Mouse (Mus musculus): Measurements from ENCODE around the gene Yipf6. TPM values are rescaled to one million over a fixed set of nuclear protein-coding genes. Genes with fewer than 3 reads are reported as not detected.
"Not testable (repeated sequence)": the region's sequence is repeated elsewhere in the genome, so short reads cannot be mapped to it uniquely, and the experiment has no call there.

Gene Yipf6
- 10 to 100 TPM; 33.1 to 37.4 (median 34.9) TPM for total RNA-seq (2022)

DNA sequence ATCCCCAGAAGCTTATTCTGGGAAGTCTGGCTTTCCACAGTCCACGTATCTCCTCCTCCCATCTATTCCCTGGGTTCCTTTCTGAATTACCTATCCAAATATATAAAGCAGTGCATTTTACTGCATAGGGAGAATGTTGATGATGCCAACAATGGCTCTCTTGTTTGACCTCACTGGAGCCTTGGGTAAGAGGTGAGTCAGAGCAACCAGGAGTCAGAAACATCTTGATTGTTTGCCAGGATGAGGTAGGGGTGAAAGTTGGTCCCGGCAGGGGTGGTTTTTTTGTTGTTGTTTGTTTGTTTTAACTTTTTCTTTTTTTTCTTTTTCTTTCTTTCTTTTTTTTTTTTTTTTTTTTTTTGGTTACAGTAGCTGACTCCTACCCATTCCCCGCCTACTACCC, at the start of gene Yipf6:
TSS of gene Yipf6 (plus strand) at position 216 of the 400 bp plus-strand sequence.
- DNase-seq (ENCODE audit: low spot score in 2 of 2) = no peak

- DNase-seq (ENCODE audit: low spot score in 2 of 2) = peak in 1 of 2 experiments; percentile 3
Measured at GRCm38 (mm10) chrX:98890072-98890405, 46.1 kb upstream of the Yipf6 start.

GRCm38 (mm10) chrX:98890406-98891116, 45.6 kb upstream of the Yipf6 start, which contains the start of gene Ophn1:
Gene Ophn1 (minus strand): TSS chrX:98891025.
- peak; percentile 57 to 79 for DNase-seq (ENCODE audit: low spot score in 2 of 2)

DNA sequence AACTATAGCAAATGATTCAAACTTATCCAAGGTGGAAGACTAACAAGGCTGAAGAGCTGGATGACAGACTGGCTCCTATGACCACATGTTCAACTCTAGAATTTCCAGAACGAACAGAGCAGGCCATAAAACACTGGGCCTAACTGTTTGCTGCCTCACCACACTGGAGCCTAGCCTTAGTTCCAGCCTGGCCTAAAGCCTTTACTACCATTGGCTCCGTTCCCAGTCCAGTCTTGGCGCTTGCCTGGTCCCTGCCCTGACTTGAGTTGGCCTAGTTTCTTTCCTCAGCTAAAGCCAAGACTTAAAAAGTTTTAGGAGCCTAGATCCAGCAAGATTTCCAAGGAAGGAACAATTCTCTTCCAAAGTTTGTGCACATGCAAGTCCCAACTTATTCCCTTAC, 37.8 kb upstream of the Yipf6 start:
- DNase-seq (ENCODE audit: low spot score in 2 of 2) = no peak

- DNase-seq (ENCODE audit: low spot score in 2 of 2) = no peak
Measured at GRCm38 (mm10) chrX:98904226-98904625, 31.9 kb upstream of the Yipf6 start.

- DNase-seq (ENCODE audit: low spot score in 2 of 2) = no peak
Measured at GRCm38 (mm10) chrX:98908910-98909309, 27.2 kb upstream of the Yipf6 start.

DNA sequence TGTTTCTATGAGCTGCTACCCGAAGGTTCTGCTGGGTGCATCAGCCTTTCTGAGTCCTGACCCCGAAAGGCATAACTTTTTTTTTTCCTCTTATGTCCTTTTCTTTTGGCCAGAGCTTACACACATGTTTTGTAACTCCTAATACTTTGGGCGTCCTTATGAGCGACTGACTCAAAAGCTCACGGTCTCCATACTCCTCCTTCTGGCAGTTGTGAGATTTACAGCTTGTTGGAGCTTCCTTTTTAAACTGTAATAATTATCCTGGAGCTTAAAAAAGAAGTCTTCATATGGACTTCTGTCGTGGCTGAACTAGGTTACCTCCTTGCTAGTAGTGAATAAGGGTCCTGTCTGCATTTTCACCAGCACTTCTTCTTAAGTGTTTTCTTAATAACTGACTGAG, 16.7 kb upstream of the Yipf6 start:
- DNase-seq (ENCODE audit: low spot score in 2 of 2) = no peak

DNA sequence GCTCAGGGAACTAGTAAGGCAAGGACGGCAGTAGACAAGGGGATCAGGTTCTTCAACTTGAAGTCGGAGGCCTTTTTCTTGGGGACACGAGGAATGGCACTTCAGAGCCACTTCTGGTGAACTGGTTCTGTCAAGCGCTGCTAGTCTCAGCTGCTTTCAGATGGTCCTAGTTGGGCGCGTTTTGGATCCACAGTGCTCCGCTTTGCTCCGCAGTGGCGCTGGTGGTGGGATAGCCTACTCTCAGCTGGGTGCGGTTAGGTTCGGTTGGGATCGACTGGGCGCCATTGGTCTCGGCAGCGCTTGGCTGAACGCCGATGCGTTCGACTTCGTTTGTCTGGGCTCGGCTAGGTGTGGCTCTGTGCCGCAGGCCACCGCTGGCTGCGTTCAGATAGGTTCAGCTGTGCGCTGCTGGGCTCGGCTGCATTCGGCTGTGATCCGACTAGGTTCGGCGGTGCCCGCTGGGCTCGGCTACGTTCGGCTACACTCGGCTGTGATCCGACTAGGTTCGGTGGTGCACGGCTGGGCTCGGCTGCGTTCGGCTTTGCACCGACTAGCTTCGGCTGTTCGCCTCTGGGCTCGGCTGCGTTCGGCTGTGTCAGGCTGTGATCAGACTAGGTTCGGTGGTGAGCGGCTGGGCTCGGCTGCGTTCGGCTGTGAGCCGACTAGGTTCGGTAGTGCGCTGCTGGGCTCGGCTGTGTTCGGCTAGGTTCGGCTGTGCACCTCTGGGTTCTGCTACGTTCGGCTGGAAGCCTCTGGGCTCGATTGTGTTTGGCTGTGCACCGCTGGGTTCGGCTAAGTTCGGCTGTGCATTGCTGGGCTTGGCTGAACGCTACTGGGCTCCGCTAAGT, 815 bp downstream of the Yipf6 start:
- DNase-seq (ENCODE audit: low spot score in 2 of 2) = peak; percentile 95 to 98

DNA sequence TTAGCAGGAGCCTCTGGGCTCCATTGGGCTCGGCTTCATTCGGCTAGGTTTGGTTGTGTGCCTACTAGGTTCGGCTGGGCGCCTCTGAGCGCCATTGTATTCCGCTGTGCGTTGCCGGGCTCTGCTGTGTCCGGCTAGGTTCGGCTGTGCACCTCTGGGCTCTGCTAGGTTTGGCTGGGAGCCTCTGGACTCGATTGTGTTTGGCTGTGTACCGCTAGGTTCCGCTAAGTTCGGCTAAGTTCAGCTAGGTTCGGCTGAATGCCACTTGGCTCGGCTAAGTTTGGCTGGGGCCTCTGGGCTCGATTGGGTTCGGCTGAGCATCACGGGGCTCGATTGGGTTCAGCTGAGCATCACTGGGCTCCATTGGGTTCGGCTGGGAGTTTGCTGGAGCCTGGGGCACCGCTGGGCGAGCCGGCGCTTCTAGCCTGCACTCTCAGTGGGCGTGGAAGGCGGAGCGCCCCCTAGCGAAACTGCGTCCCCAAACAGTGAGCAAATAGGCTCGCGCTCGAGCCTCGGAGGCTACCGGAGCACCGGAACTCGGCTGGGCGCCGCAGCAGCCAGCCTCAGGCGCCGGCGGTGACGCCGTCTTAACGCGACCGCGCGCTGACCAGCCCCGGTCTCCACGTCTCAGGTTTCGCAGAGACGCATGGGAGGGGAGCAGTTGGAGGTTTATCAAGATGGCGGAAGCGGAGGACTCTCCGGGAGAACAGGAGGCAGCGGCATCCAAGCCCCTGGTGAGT, 1.6 kb downstream of the Yipf6 start:
- peak; percentile 82 to 89 for DNase-seq (ENCODE audit: low spot score in 2 of 2)

- DNase-seq (ENCODE audit: low spot score in 2 of 2) = no peak
Measured at GRCm38 (mm10) chrX:98953941-98954340, 17.8 kb downstream of the Yipf6 start.

DNA sequence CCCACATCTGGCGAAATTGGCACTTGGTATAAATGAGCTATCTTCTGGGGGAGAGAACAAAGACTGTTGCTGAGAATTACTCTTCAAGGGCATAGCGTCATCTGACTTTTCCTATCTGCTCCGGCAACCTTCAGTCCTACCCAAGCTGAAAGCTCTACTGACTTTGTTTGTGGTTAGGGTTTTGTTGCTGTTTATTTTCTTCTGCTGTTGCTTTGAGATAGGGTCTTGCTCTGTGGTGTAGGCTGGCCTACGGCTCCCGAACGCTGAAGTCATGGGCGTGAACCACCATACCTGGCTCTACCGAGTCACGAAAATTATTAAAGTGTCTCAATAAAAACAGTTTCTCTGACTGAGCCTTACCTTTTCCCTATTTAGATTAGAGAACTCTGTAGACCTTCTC, 22.2 kb downstream of the Yipf6 start:
- no peak for DNase-seq (ENCODE audit: low spot score in 2 of 2)

DNA sequence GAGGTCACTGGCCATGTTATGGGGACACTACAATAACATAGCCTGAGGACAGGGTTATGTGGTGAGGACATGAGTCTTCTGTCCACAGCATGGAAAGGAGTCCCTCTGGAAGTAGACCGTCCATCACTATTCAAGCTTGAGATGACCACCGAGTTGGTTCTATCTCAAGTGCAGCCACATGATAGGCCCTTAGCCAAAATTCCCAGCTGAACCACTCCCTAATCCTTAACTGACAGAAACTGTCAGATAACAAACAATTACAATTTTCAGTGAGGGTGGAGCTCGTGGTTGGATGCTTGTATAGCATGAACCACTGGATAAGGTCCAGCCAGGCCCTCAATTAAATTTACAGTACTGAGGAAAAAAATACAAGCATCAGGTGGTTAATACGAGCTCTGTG, 22.9 kb downstream of the Yipf6 start:
- no peak for DNase-seq (ENCODE audit: low spot score in 2 of 2)

GRCm38 (mm10) chrX:98963742-98964141, 27.6 kb downstream of the Yipf6 start:
- no peak for DNase-seq (ENCODE audit: low spot score in 2 of 2)

- DNase-seq (ENCODE audit: low spot score in 2 of 2) = no peak
Measured at GRCm38 (mm10) chrX:98964513-98964912, 28.4 kb downstream of the Yipf6 start.

DNA sequence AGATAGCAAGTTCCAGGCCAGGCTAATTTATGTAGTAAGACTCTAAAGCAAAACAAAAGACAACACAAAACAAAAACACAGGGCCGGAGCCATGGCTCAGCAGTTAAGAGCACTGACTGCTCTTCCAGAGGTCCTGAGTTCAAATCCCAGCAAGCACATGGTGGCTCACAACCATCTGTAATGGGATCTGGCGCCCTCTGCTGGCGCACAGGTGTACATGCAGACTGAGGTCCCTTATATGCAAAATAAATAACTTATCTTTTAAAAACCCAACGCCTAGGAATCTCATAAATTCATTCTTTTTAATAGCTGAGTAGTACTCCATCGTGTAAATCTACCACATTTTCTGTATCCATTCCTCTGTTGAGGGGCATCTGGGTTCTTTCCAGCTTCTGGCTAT, 50.5 kb downstream of the Yipf6 start:
- DNase-seq (ENCODE audit: low spot score in 2 of 2) = not testable (repeated sequence)

DNA sequence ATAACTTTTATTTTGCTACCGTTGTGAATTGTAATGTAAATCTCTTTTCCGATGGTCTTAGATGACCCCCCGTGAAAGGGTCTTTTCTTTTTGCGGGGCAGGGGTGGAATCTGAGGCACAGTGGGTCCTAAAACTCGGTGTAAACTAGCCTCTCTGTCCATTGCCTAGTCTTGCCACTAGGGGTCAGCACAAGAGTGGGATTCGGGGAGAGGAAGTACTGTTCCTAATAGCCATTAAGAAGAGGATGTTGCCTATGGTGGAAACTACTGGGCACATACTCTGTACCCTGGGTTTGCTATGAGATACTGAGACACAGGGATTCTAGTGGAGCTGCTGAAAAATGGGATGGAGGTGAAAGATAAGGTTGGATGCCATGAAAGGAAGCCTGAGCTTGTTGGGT, 53.5 kb downstream of the Yipf6 start:
- peak in 1 of 2 experiments; percentile 20 for DNase-seq (ENCODE audit: low spot score in 2 of 2)

Other genes starting within 250 kb of the Yipf6 start
- 10 to 100 TPM; 34.9 to 42.3 (median 36.0) TPM for gene Ophn1, start 45.3 kb upstream of the Yipf6 start, total RNA-seq (2022)
- gene Stard8, start 66.9 kb downstream of the Yipf6 start, total RNA-seq (2022) = 10 to 100 TPM; 23.7 to 28.2 (median 25.4) TPM
- gene Efnb1, start 199.8 kb downstream of the Yipf6 start, total RNA-seq (2022) = 10 to 100 TPM; 10.8 to 17.6 (median 15.2) TPM